Mouse (Mus musculus) CD4-positive, CD25-positive, alpha-beta regulatory T cell, adult 2 months (primary cell): Measurements from ENCODE around the gene Slc16a10.

ENCODE experiments used
- DNase-seq: peaks from one replicate; pipeline ENCODE4 v3.0.0-alpha.2; 2012; ENCODE audit warnings: low read depth, low spot score

The Slc16a10 gene

GRCm38 (mm10) chr10:40149584-40150145 is 7.6 kb upstream of the Slc16a10 start:
- DNase-seq: no peak

GRCm38 (mm10) chr10:40147325-40148059 is 5.4 kb upstream of the Slc16a10 start:
- DNase-seq: no peak

GRCm38 (mm10) chr10:40146451-40146850 is 4.4 kb upstream of the Slc16a10 start:
- no peak for DNase-seq

- DNase-seq: no peak
Observed at GRCm38 (mm10) chr10:40144815-40145214, 2.8 kb upstream of the Slc16a10 start.

DNA sequence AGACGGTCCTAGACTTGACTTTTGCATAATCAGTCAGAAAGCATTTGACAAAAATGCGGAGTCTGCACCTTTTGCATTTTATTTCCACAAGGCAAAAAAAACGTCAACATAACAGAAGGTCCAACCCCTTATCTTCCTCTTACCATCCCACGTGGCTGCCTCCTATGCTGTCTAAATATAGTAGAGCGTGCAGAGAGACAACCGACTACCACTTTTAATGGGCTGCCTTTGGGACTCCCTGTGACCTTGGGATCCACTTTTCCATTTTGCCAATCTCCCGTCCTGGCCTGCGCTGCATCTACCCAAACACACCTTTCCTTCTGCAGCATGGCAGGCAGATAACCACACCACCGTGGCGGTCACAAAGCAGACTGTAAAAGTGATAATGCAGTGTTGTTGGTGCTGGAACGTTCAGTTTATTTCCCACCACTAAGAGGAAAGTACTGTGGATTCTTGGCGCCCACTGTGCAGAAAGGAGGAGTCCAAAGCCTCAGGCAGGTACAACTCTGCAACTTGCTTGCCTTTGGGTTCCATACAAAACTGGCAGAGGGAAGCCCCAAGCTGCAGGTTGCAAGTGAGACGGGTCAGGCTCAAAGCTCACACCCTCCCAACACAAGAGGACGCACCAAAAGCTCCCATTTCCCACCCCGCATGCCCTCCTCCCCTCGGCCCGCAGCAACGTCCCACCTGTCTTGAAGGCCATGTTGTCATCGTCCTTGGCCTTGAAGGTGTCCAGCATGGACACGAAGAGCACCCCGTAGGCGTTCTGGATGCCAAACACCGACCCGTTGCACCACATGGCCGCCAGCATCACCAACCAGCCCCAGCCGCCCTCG is 824 bp downstream of the Slc16a10 start:
- DNase-seq: peak; percentile 53

GRCm38 (mm10) chr10:40139646-40140045 is 2.4 kb downstream of the Slc16a10 start:
- no peak for DNase-seq

GRCm38 (mm10) chr10:40135807-40136778 is 6.0 kb downstream of the Slc16a10 start:
- DNase-seq: no peak

GRCm38 (mm10) chr10:40134906-40135305 is 7.2 kb downstream of the Slc16a10 start:
- DNase-seq: no peak

GRCm38 (mm10) chr10:40133636-40134035 is 8.4 kb downstream of the Slc16a10 start:
- no peak for DNase-seq

DNA sequence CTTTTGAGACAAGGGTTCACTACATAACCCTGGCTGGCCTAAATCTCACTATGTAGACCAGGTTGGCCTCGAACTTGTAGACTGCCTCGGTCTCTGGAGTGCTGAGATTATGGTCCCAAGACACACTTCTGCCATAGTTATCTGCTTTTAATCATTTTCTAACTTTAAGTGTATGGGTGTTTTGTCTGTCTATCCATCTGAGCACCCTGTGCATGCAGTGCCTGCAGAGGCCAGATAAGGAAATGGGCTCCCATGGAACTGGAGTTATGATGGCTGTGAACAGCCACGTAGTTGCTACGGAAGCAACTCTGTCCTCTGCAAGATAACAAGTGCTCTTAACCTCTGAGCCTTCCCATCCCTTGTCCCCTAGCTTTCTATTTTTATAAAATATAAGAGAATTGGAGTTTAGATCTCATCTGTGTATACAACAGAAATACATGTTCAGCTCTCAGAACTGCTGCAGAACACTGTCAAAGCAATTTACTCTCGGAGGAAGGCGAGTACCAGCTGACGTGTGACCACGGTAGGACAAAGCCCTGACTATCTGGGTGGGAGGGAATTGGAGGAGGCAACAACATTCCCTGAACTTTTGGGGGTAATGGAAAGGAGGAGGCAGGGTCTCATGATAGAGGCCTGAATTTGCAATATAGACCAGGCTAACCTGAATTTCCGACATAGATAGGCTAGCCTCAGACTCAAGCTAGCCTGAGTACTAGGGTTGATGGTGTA is 10.2 kb downstream of the Slc16a10 start:
- DNase-seq: no peak

- DNase-seq: no peak
Observed at GRCm38 (mm10) chr10:40130126-40130525, 11.9 kb downstream of the Slc16a10 start.

DNA sequence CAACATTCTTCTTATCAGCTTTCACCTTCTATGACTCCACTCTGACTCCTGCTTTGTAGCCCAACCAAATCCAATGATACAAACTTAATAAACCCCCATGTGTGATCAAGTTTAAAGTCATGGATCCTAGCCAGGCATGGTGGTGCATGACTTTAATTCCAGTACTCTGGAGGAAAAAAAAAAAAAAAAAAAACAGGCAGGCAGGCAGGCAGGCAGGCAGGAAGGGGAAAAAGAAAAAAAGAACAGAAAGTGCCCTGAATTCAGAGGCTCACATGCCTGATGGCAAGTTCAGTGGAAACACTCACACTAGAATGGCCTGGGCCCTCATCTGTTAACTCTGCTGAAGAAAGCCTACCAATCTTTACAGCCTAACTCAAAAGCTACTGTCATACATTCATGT is 12.9 kb downstream of the Slc16a10 start:
- DNase-seq: no peak

- DNase-seq: peak; percentile 28
Observed at GRCm38 (mm10) chr10:40128497-40128896, 13.6 kb downstream of the Slc16a10 start.

GRCm38 (mm10) chr10:40125200-40125599 is 16.9 kb downstream of the Slc16a10 start:
- DNase-seq: peak; percentile 49

GRCm38 (mm10) chr10:40124570-40124969 is 17.5 kb downstream of the Slc16a10 start:
- DNase-seq: no peak

- DNase-seq: no peak
Observed at GRCm38 (mm10) chr10:40124096-40124495, 18.0 kb downstream of the Slc16a10 start.

DNA sequence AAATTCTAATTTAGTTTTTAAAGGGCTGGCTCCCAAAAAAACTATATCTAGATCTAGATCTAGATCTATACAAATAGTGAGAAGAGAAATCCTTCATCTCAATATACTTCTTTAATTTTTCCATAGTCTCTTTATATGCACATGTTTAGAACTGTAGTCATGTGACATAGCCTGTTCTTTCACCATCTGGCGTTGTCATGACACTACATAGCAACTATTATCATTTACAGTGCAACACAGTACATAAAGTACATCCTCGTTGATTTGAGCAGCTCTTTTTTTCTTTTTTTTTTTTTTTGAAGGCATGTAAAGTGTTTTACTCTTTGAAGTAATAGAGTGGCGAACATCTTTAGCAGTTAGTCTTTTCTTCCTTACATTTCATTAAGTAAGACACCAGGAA is 22.6 kb downstream of the Slc16a10 start:
- DNase-seq: no peak

DNA sequence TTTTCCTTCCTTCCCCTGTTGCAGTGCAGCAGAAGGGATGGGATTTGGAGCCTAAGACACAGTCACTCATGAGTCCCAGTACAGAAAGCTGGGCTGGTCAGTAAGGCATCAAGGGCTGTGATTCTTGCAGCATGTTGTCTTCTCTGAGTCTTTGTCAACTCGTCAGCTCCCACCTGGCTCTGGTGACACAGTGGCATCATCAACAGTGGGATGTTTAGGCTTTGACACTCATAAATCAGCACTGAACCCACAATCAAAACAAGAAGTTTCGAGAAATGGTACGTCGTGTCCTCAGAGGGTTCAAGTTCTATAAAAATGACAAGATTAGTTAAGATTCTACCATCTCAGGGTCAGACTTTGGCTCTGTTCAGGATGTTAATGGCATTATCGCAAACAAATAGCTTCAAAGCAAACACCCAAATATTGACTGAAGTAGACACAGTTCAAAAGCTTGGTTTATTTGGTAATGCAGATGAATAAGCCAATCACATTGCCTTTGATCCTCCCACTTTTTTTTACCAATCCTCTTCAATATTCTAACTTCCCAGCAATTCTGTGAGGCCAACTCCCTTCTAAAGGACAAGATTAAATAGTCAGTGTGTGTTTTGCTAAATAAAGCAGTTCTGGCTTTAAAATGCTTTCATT is 23.2 kb downstream of the Slc16a10 start:
- DNase-seq: no peak

GRCm38 (mm10) chr10:40113517-40114085 is 28.5 kb downstream of the Slc16a10 start:
- DNase-seq: no peak

DNA sequence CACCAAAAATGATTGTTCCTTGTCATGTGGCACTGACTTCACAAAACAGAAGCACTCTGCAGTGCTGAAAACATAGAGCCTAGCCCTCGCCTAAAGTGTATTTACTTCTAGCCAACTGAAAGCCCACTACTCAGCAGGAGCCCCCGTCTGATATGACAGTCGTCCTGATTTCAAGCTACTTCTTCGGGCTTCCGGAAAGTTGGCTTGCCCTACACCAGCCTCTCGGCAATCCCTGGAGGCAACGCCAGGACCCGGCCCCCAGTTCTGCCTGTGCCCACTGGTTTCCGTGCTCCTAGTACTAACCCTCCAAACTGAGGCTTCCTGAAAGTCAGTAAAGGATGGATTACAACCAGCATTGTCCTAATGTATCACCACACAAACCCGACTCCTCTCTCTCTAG is 29.8 kb downstream of the Slc16a10 start:
- DNase-seq: no peak
